Mouse (Mus musculus) intestine, embryonic 15.5 days (tissue): ENCODE measurements around the gene Ghrhr. TPM values are rescaled to one million over a fixed set of nuclear protein-coding genes. Genes with fewer than 3 reads are reported as not detected.
A peak's percentile ranks its signal among the peaks of the same experiment; 100 is the strongest.

Source experiments
- ATAC-seq: fragments of 200-750 bp; cut with Nextera tagmentation; 2 replicates; pipeline ENCODE4 v1.8.0; 2017; ENCODE audit warnings: moderate TSS enrichment, moderate library complexity
- H3K27ac ChIP-seq: fragments of 300-500 bp; sonication (generic); 2 replicates; pipeline ENCODE4 v1.5.1; 2015; ENCODE audit warnings: mild to moderate bottlenecking, inconsistent platforms
- H3K27me3 ChIP-seq: fragments of 300-500 bp; sonication (generic); replicated peaks from 2 replicates; pipeline ENCODE4 v1.6.1; 2015; ENCODE audit warnings: inconsistent platforms
- H3K36me3 ChIP-seq: fragments of 300-500 bp; sonication (generic); 2 replicates; pipeline ENCODE4 v1.6.1; 2015; ENCODE audit warnings: inconsistent platforms
- H3K4me1 ChIP-seq: fragments of 300-500 bp; sonication (generic); replicated peaks from 2 replicates; pipeline ENCODE4 v1.6.1; 2015; ENCODE audit warnings: inconsistent platforms
- H3K4me2 ChIP-seq: fragments of 300-500 bp; sonication (generic); replicated peaks from 2 replicates; pipeline ENCODE4 v1.6.1; 2015; ENCODE audit warnings: mild to moderate bottlenecking, inconsistent platforms
- H3K4me3 ChIP-seq: fragments of 300-500 bp; sonication (generic); replicated peaks from 2 replicates; pipeline ENCODE4 v1.5.1; 2015; ENCODE audit warnings: inconsistent platforms
- H3K9ac ChIP-seq: fragments of 300-500 bp; sonication (generic); 2 replicates; pipeline ENCODE4 v1.6.1; 2015; ENCODE audit warnings: inconsistent platforms
- H3K9me3 ChIP-seq: fragments of 300-500 bp; sonication (generic); 2 replicates; pipeline ENCODE4 v1.6.1; 2016; ENCODE audit warnings: inconsistent platforms
- WGBS: fragments of 180-500 bp; shearing (Covaris S2); methylation state at CpG from one replicate; pipeline ENCODE4 v1.1.7; 2015; 5-methylcytosine and 5-hydroxymethylcytosine counted together
- polyA plus RNA-seq: library from polyadenylated mRNA; unstranded; fragments of >200 nt; fragmentation: Nextera tagmentation; extraction: Ambion mirVana; gene quantifications from 2 replicates; pipeline ENCODE4 v1.2.1, GENCODE M21; 2015

Gene Ghrhr
- polyA plus RNA-seq, 1 experiment from 2014 or later, result 0.23 TPM

DNA sequence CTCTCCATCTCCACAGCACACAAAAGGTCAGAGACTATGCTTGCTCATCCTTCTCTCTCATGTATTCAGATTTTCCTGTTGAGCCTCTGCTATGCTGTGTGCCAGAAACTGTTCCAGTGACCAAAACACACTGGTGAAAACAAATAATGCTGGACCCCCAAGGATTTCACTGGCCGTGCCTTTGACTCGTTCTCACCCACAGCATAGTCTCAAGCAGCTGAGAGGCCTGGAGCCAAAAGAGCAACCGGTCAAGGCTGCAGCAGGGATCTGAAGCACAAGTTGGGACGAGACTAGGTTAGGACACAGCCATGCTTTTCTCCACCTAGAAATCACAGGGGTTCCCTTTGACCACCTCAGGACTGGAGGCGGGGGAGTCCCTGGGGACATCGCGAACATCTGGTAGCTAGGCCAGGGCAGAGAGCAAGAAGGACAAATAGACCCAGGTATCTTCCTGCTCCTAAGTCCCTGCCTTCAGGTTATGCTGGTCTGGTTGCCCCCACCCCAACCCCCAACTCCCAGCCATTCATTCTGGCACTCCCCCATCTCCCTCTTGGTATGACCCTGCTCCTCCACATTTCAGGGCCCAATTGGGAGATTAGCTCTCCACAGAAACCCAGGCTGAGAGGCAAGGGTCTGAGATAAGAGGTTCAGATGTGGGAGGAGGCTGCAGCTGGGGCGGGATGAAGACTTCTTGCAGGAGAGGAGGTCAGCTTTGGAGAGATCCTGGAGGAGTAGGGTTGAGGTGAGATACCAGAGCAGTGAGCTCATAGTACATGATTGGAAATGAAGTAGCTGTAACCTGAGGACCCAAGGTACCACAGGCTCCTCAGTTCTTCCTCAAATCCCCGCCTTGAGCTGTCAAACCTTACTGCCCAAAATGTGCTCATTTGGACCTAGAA is 27.6 kb downstream of the Ghrhr start:
- no peak overlapping the region for H3K27ac ChIP-seq
- WGBS, result 73% methylated on average over 9 of the region's 9 CpGs
- H3K27me3 ChIP-seq, result 0 out of 2 replicates have a peak, but pooled peaks cover 3% of the 10 kb centered on the region
- H3K4me1 ChIP-seq, result 0 out of 2 replicates have a peak, but pooled peaks cover 2% of the 10 kb centered on the region
- ATAC-seq, result no peak
- no peaks in the 10 kb centered on the region for H3K36me3 ChIP-seq
- no peak overlapping the region for H3K4me2 ChIP-seq
- H3K9me3 ChIP-seq, result no peaks in the 10 kb centered on the region
- H3K9ac ChIP-seq, result no peak overlapping the region
- no peak overlapping the region for H3K4me3 ChIP-seq

DNA sequence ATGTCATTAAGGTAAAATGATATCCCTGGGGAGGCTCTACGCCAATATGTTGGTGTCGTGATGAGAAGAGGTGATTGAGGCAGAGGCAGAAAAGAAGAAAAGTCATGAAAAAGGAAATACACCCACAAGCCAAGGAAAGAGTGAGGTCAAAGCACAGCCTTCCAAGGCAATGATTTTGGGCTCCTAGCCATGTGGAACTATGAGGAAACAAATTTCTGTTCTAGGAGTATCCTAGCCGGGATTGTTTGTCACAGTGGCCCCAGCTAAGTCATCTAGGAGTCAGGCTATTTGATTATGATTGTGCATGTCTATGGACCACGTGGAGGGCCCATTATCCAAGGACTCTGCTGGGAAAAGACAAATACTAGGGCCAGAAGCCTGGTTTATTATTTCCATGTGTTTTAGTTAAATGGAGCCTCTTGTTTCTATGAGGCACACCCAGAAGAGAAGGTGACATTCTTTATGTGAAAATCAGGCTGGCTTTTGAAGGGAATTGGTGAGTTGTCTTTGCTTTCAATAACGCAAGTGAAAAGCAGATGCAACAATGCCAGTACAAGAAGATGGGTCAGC is 28.4 kb downstream of the Ghrhr start:
- no peaks in the 10 kb centered on the region for H3K36me3 ChIP-seq
- 81% methylated on average over 5 of the region's 5 CpGs for WGBS
- no peaks in the 10 kb centered on the region for H3K9me3 ChIP-seq
- H3K27me3 ChIP-seq, result 0 out of 2 replicates have a peak, but pooled peaks cover 3% of the 10 kb centered on the region
- no peak overlapping the region for H3K9ac ChIP-seq
- no peak overlapping the region for H3K4me3 ChIP-seq
- H3K4me1 ChIP-seq, result 0 out of 2 replicates have a peak, but pooled peaks cover 2% of the 10 kb centered on the region
- no peak overlapping the region for H3K4me2 ChIP-seq
- no peak for ATAC-seq
- no peak overlapping the region for H3K27ac ChIP-seq

DNA sequence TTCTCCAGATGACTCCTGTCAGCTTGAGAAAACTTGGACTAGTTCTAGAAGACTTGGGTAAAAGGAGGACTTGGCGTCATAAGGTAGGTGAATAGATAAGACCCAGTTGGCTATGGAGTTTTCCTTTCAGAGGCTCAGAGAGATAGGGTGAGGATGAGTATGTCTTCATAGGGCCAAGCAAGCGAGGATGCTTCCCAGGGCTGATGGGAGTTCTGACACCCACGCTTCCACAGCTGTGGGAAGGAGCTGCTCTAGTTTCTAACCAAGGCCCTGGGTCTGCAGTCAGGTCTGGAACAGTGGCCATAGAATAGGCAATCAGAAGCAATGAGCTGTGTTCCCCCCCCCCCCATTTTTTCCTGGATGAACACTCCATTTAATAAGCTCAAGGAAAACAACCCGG is 31.2 kb downstream of the Ghrhr start:
- 0 out of 2 replicates have a peak, but pooled peaks cover 2% of the 10 kb centered on the region for H3K4me1 ChIP-seq
- ATAC-seq, result no peak
- H3K27me3 ChIP-seq, result 0 out of 2 replicates have a peak, but pooled peaks cover 3% of the 10 kb centered on the region
- H3K4me3 ChIP-seq, result no peak overlapping the region
- H3K9ac ChIP-seq, result no peak overlapping the region
- WGBS, result 85% methylated on average over 4 of the region's 4 CpGs
- no peaks in the 10 kb centered on the region for H3K9me3 ChIP-seq
- no peak overlapping the region for H3K4me2 ChIP-seq
- H3K27ac ChIP-seq, result no peak overlapping the region
- no peaks in the 10 kb centered on the region for H3K36me3 ChIP-seq

DNA sequence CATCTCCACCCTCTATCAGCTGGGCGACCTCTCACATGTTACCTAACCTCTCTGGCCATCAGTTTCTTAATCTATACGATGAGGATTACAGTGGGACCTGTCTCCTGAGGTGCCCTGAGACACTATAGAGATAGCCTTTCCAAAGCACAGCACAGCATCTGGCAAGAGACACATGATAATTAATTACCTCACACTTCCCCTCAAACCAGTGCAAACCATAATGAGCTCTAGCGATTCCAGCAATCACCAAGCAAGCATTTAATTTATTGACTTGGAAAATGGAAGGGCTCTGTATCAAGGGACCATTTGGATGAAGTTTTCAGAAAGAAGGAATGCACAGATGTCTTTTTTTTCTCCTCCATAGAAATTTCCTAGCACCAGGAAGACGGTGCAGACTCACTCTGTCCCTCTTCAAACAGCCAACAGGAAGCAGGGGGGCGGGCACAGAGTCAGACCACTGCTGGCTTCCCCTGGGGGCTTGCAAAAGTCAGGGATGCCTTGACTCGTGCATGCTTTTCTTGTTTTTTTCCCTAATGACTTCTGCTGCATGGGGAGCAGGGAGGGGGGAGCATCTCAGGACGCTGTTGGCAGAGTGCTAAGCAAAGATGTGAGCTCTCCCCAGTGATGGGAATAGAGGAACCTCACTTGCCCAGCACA is 34.2 kb downstream of the Ghrhr start:
- Histone ChIP-seq H3K36me3 (no peaks in the 10 kb centered on the region), H3K27me3 (no peaks in the 10 kb centered on the region), H3K4me2 (no peak overlapping the region), H3K4me3 (no peak overlapping the region), H3K4me1 (0 out of 2 replicates have a peak, but pooled peaks cover 2% of the 10 kb centered on the region), H3K9me3 (no peaks in the 10 kb centered on the region), H3K9ac (no peak overlapping the region), H3K27ac (no peak overlapping the region)
- WGBS, result 45% methylated on average over 7 of the region's 7 CpGs
- ATAC-seq, result no peak

DNA sequence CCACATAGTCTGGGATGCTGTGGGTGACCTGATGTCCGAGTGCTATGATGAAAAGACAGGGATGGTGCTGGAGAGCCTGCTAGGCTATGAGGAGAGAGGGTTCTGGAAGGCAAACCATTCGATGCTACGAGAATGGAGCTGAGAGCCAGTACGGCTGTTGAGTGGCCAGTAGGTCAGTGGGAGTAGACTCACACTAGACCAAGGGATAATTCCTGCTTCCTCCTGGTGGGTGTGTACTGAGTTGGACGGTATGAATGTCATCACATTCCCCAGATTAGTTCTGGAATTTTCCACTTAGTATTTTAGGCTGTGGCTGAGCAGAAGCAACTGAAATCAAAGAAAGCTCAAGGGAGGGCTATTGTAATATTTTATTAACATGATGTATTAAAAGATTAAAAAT is 34.9 kb downstream of the Ghrhr start:
- Histone ChIP-seq H3K27ac (no peak overlapping the region), H3K27me3 (no peaks in the 10 kb centered on the region), H3K9ac (no peak overlapping the region), H3K4me3 (no peak overlapping the region), H3K36me3 (no peaks in the 10 kb centered on the region), H3K9me3 (no peaks in the 10 kb centered on the region), H3K4me1 (0 out of 2 replicates have a peak, but pooled peaks cover 2% of the 10 kb centered on the region), H3K4me2 (no peak overlapping the region)
- 72% methylated on average over 5 of the region's 5 CpGs for WGBS
- ATAC-seq, result no peak

DNA sequence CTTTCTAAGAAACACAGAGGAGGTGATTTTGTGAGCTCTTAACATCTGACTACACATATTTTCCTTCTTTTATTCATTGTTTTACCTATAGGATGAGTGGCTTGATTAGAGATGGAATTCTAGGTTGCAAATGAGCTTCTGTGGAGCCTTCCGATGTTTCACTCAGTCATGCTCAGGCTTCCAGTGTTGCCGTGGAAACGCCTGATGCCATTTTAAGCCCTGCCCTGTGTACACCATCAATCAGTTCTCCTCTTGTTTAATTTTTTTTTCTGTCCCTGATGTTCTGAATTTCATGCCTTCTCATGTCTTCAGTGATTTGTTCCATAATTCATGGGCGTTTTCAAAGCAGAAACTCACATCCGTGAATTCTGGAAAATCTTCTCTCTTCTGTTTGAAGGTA is 40.1 kb downstream of the Ghrhr start:
- ATAC-seq, result no peak
- H3K4me2 ChIP-seq, result no peak overlapping the region
- no peak overlapping the region for H3K4me3 ChIP-seq

DNA sequence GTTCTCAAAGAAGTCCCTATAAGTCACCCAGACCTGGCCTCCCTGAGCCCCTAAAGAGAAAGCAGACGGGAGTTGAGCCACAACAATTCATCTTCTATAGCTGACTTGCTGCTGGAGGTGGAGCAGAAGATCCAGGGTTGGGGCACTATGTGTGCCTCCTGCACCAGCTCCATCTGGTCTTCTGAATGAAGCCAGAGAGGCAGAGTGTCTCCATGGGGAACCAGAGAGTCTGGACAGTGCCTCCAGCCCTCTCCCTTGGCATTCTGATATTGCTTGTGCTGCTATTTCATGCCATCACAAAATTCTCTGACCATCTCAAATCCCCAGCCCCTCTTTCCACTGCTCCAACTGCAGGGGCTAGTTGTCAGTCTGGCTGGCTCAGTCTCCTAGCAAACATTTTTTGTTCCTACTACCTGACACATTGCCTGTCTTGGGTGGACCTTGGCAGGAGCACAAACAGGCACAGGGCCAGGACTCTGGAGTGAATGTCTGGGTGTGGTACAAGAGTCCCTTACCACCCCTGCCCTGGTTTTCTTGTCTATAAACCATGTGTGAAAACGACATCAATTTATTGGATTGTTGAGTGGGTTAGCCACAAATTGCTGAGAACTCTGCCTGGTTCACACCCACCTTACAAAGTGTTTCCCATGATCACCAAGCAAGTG is 42.8 kb downstream of the Ghrhr start:
- Histone ChIP-seq H3K36me3 (no peaks in the 10 kb centered on the region), H3K4me1 (no peaks in the 10 kb centered on the region), H3K9me3 (no peaks in the 10 kb centered on the region), H3K27ac (no peak overlapping the region), H3K9ac (no peak overlapping the region), H3K4me2 (no peak overlapping the region), H3K4me3 (no peak overlapping the region), H3K27me3 (no peaks in the 10 kb centered on the region)
- ATAC-seq, result no peak
- 55% methylated on average over 2 of the region's 2 CpGs for WGBS

More for the DNA sequence above, 40.1 kb downstream of the Ghrhr start:
- no peak overlapping the region for H3K9ac ChIP-seq
- 73% methylated on average over 5 of the region's 5 CpGs for WGBS
- H3K27ac ChIP-seq, result no peak overlapping the region
- no peaks in the 10 kb centered on the region for H3K4me1 ChIP-seq
- no peaks in the 10 kb centered on the region for H3K36me3 ChIP-seq
- no peaks in the 10 kb centered on the region for H3K27me3 ChIP-seq
- H3K9me3 ChIP-seq, result no peaks in the 10 kb centered on the region

DNA sequence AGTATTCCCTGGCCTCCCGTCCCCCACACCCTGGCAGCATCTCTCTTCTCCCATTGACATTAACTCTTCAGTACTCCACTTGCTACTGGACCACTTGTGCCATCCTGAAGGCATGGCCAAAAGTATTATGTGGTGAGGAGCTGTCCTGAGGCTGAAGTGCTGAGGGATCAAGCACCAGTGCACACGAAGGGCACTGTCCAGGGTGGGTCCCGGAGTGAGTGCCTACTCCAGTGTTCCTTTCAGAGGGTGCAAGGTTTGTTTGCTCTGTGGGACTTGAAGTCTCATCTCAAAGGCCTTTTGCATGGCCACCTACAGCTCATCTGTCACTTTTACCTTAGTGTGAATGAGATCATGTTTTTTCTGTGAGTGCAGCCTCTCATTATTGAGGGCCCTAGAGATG is 44.3 kb downstream of the Ghrhr start:
- no peak for ATAC-seq

DNA sequence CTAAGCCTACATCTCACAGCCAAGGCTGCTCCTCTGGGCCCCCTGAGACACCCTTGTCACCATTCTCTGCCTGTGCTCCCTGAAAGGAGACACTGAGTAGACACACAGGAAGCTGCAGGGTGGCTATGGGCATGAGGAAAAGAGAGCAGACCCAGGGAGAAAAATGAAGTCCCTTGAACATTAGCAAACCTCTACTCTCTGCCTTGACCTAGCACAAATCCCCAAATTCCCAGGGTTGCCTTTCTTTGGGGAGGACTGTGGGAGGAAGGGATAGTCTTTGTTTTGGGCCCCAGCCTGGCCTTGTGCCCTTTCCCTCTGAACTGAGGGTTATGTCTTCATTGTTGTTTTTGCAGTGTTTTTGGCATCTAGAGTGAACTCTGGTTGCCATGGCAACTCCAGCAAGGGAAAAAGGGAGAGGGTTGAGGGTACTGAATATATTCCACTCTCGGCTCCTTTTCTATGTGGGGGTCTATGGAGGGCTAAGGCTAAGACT is 44.8 kb downstream of the Ghrhr start:
- ATAC-seq, result no peak
- Histone ChIP-seq H3K4me2 (no peak overlapping the region), H3K9me3 (no peaks in the 10 kb centered on the region), H3K4me1 (no peaks in the 10 kb centered on the region), H3K4me3 (no peak overlapping the region), H3K36me3 (no peaks in the 10 kb centered on the region), H3K27me3 (no peaks in the 10 kb centered on the region), H3K9ac (no peak overlapping the region), H3K27ac (no peak overlapping the region)
- 48% methylated on average over 1 of the region's 1 CpGs for WGBS

More for the DNA sequence above, 44.3 kb downstream of the Ghrhr start:
- WGBS, result 57% methylated on average over 3 of the region's 3 CpGs
- no peaks in the 10 kb centered on the region for H3K9me3 ChIP-seq
- no peak overlapping the region for H3K4me3 ChIP-seq
- H3K36me3 ChIP-seq, result no peaks in the 10 kb centered on the region
- H3K27me3 ChIP-seq, result no peaks in the 10 kb centered on the region
- H3K9ac ChIP-seq, result no peak overlapping the region
- H3K4me1 ChIP-seq, result no peaks in the 10 kb centered on the region
- no peak overlapping the region for H3K27ac ChIP-seq
- no peak overlapping the region for H3K4me2 ChIP-seq

DNA sequence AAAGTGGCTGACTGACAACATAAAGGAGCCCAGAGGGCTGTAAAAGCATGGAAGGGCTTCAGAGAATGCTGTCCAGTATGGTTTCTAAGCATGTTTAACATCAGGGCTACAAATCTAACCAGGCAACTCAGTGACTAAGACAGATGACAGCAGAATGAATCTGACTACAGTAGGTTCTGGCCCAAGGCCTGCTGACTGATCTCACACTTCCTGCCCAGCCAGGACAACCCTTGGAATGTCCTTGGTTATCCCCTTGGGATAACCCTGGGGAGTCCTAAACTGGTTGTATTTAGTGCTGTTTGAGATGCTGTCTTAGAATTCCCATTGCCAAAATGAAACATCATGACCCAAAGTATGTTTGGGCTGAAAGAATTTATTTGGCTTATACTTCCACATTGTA is 56.0 kb downstream of the Ghrhr start:
- H3K4me2 ChIP-seq, result no peak overlapping the region
- no peaks in the 10 kb centered on the region for H3K9me3 ChIP-seq
- H3K9ac ChIP-seq, result no peak overlapping the region
- no peaks in the 10 kb centered on the region for H3K36me3 ChIP-seq
- H3K4me3 ChIP-seq, result no peak overlapping the region
- ATAC-seq, result no peak
- H3K4me1 ChIP-seq, result peaks cover 10% of the 10 kb centered on the region; the same call in 1 of the 2 replicates
- H3K27ac ChIP-seq, result no peak overlapping the region
- H3K27me3 ChIP-seq, result no peaks in the 10 kb centered on the region

DNA sequence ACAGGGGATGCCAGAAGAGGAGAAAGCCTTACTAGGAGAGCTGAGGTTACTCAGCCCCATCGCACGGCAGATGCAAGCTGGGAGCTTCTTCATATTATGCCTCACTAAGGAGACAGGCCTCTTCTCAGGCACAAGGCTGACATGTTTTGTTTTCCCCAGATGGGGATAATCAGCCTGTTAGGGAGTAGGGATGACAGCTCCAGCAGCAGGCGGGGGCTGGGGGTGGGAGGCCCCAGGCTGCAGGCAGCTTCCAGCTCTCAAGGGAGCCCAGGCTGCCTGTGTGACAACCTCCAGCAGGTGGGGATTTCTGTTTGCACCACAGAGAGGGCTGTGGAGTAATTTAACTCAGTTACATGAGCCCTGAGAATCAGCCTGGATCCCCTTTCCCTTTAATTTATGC is 58.3 kb downstream of the Ghrhr start:
- no peaks in the 10 kb centered on the region for H3K36me3 ChIP-seq
- peak; percentile 84 for ATAC-seq
- H3K4me3 ChIP-seq, result no peak overlapping the region
- peak overlapping the region; percentile 74 for H3K27ac ChIP-seq
- H3K9ac ChIP-seq, result no peak overlapping the region
- H3K4me1 ChIP-seq, result peaks cover 10% of the 10 kb centered on the region; the same call in 1 of the 2 replicates
- 30% methylated on average over 3 of the region's 3 CpGs for WGBS
- no peaks in the 10 kb centered on the region; the same call in 1 of the 2 replicates for H3K27me3 ChIP-seq
- no peak overlapping the region for H3K4me2 ChIP-seq
- H3K9me3 ChIP-seq, result no peaks in the 10 kb centered on the region
